Mouse (Mus musculus) thymus, postnatal 36 days (tissue): ENCODE data around the gene Tuba1c.
"Not testable (repeated sequence)": the region's sequence is repeated elsewhere in the genome, so short reads cannot be mapped to it uniquely, and the experiment has no call there.

Experiments
- DNase-seq, 2 experiments: peaks; one replicate each; pipeline ENCODE4 v3.0.0; 2022; ENCODE audit warnings: mixed read lengths in 2 of 2

Gene Tuba1c

DNA sequence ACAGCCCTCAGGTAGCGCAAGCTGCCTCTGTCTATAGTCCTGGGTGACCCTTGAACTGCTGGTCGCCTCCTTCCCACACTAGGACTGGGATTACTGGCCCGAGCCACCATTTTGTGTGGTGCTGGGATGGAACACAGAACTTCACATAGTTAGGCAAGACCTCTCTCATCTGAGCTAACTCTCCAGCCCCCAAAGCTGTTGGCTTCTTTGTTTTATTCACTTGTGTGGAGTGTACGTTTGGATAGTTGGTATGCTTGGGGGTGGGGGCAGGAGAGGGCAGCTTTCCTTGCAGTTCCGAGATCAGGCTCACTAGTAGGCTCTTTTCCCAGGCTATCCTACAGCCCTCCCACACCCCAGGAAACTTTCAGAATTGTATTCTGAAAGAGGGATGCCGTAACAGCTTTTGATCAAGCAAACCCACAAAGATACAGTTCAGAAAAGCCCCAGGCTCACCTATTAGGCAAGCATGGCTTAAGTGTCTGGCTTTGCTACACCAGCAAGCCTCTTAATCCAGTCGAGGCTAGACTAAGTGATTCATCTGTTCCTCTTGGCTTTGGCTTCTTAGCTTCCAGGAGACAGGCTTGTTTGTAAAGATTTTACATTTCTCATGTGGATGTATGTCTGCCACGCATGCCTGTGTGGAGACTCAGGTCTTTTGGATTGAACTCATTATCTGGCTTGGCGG is 2.5 kb downstream of the Tuba1c start:
- no peak for DNase-seq

DNA sequence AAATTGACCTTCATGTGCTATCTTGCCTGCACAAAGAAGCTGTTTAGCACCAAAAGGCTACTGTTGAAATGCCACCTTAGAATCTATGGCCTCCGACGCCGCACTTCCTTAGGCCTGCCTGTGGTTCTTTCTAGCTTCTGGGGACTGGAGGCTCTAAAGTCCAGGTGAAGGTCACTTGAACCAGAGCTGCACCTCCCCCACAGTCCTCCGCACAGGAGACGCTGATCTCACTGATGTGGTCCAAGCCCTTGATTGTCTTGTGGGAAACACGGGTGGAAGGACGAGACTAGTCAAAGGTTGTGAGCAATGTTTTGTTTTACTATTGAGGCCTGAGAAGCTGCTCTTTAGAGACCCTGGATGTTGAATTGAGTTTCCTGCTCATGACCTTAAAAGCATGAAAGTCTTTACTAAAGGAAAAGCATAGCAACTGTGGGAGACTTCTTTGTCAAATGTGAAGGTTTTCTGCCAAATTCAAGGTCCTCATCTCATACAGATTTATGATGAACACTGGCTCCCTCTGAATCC is 3.1 kb downstream of the Tuba1c start:
- no peak for DNase-seq

DNA sequence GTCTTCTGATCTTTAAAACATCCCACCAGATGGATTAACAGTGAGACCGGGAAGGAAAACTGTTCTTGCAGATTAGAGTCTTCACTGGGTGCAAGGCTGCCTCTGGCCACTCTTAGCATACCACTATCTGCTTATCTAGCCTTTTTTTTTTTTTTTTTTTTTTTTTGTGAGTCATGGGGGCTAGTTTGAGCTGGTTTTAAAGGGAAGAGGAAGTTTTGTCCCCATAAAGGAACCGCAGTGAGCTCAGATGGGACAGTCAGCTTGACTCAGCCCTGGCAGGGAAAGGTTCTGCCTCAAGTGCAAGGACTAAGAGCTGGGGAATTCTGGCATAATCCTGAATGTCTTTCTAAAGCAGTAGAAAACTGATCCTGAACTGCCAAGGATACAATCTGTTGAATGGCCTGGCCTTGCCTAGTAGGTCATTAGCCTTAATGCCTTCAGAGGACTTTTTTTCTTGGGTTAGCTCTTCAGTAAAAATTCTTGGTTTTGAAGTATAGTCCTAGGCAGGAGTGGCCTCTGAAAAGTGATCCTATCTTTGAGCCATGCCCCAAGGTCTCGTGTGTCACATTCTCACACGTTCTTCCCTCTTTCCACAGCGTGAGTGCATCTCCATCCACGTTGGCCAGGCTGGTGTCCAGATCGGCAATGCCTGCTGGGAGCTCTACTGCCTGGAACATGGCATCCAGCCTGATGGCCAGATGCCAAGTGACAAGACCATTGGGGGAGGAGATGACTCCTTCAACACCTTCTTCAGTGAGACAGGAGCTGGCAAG is 4.0 kb downstream of the Tuba1c start:
- no peak for DNase-seq

DNA sequence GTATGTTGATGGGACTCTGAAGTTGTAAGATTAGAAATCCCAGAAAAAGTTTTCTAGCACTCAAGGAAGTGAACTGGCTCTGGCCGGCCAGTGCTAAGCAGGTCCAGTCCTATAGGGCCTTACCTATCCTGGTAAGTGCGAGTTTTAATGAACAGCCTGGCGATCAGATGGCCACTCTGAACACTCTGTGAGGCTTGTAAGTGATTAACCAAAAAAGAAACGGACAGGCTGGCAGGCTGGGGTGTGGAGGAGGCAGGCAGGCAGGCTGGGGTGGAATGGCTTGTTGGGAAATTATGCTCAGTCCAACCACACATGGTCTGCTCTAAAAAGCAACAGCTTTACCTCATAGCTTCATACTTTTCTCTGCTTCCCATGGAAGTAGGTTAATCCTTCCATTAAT is 5.7 kb downstream of the Tuba1c start:
- no peak for DNase-seq

DNA sequence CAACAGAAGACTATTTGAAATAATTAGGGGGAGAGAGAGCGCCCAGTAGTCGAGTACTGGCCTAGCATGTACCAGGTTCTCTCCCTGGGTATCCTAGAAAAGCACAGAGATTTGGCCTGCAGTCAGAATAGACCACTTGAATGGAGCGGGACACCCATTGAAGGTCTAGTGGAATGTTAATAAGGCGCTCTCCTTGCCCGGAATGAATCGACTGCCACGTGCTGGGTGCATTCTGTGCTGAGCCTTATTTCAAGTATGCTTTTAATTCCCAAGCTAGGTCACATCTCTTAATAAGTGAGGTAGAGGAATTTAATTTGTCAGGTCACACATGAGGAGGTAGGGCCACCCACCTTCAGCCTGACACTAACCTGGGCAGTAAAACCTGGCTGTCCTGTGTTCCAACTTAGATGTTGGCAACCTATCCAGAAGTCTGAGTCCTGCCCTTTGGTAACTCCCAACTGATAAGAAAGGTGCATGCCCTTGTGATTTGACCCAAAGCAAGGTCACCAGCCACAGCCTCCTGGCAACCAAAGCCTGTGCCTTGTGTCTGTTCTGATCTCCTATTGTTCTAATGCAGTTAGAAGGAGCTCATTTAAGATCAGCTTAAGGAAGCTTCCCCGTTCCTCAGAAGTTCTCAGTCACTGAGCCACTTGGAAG is 6.7 kb downstream of the Tuba1c start:
- no peak for DNase-seq

DNA sequence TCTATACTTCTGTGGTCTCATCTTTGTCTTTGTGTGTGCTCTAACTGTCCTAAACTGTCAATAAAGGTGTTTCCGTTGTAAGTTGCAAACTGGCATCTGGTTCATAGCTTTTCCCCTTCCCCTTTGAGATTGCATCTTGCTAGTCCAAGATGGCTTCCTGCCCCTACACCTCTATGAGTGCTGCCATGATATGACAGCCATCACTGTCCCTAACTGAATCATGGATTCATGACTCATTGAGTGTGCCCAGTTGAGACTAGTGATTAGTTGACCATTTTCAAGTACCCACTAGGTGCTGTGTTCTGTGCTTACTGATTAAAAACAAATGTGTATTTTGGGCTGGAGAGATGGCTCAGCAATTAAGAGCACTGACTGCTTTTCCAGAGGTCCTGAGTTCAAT is 8.3 kb downstream of the Tuba1c start:
- DNase-seq, result no peak

DNA sequence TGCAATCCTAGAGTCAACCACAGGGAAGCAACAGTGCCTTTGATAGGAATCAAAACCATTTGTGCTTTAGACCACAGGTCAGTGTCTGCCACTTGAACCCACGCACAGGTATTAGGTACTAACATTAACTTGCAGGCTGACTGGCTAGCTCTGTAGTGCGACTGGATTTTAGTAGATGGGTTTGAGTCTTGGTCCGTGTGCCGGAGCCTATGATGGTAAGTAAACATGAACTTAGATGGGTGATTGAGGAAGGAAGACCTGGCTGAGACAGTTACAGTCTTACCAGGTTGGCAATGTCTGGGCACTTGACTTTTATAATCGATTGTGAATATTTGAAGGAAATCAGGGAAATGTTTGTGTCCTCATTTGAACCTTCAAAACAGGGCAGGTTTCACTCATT is 9.1 kb downstream of the Tuba1c start:
- DNase-seq, result no peak

DNA sequence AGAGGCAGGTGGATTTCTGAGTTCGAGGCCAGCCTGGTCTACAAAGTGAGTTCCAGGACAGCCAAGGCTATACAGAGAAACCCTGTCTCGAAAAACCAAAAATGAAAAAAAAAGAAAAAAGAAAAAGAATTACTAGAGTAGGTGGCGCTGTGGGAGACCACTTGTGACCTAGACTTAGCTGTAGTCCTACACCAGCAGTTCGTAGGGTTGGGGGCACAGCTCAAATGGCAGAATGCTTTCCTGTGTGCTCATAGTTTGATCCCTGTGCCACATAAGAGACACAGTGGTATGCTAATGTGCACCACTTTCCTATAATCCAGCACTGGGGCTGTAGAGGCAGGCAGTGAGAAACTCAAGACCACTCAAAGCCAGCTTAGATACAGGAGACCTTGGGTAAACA is 9.6 kb downstream of the Tuba1c start:
- DNase-seq, result no peak

DNA sequence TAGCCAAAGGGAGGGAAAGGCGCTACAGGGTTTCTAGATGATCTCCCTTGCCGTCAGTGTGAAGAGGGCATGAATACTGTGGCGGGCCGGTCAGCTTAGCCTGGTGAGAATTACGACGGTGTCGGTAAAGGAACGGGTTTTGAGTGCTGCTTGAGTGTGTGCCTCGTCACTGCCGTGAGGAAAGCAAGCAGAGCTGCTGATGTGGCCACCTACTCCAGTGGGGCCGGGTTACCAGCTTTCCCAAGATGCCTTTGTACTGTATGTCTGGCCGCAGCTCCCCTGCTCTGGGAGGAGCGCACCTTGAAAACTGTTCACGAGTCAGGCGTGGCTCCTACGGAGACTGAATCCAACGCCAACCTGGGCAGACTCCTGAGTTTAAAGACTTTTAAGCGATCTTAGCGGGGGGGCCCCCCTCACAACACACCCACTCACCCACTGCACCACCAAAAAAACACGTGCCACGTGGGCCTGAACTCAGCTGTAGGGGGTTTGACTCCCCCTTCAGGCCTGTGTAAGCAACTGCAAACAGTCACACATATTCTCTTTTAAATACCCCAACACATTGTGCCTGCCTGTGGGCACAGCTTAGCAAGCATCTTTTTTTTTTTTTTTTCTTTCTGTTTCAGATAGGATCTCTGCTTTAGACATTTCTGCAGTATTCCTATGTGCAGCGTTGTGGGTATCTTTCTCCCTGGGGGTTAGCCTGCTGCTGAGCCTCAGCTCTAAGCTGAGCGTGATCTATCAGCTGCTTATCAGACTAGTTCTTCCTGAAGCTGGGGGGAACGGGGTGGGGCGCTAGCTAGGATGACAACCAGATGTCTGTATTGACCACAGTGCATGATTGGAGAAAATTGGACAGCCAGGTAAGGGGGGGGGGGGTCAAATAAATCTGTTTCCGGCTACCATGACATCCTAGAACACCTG is 10.6 kb downstream of the Tuba1c start:
- no peak for DNase-seq

DNA sequence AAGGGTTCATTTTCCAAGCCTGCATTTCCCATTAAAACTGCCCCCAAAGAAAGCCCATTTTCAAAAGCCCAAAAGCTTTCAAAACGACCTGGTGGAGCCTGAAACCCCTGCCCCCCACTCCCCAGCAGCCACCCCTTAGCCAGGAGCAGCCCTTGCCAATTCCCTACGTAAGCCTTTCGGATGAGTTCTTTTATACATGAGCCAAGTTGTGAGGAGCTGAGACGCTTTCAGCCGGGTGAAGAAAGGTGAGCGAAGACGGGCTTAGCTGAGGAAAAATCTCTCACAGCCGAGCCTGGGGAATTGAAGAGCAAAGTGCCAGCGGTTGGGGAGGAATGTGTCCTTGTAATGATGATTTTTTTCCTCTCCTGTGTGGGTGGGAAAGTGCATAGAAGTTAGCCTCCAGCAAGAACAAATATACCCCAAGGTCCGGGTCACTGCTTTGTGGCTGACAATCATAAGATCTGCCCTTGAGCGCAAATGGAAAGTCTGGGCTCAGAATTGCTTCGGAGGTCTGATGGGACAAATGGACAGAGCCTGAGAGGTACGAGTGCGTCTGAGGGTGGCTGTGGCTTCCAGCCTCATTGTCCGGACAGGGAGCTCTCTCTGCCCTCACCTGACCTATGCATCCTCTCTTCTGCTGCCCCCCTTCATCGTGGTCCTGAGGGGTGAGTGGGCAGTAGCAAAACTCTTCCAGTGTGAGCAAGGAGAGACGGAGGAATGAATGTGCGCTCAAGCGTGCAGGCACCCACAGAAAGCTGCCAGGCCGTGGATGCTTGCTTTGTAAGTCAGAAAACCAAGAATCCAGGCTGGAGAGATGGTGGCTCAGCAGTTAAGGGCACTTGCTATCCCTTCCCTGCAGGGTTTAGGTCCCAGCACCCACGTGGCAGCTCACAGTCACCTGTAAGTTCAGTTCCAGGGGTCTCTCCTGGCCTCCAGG is 11.5 kb downstream of the Tuba1c start:
- no peak for DNase-seq

DNA sequence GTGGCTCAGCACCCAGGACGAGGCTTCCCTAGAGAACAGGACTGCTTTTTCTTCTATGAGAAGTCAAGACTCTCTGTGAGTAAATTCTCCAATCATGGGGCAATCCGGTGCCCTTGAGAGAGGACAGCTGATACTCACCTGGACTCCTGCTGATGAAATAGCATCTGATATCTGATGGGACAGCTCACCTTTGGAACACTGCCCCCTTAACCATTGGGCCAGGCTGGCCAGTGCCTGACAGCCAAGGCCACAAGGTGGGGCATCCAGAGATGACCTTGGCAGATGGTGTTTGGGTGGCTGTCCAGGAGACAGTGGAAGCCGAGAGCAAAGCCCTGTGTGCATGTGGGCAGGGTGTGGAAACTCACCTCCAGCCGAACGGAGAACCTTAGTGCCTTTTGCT is 12.6 kb downstream of the Tuba1c start:
- DNase-seq, result no peak

DNA sequence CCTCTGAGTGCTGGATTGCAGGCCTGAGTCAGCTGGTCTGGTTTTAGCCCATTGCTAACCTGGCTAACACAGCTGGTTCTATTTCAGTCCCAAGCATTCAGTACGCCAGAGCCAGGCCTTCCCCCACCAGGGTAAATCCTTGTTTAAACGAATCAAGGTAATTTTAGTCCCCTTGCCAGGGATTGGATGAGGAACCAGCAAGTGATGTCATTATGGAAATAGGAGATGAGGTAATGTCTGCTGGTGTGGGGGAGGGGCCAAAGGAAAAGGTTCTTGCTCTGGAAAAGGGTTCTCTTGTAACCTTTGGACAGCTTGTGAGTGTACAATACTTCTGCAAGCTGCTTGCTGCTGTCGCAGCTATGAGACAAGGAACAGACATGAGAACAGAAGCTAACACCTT is 15.2 kb downstream of the Tuba1c start:
- DNase-seq, result no peak

DNA sequence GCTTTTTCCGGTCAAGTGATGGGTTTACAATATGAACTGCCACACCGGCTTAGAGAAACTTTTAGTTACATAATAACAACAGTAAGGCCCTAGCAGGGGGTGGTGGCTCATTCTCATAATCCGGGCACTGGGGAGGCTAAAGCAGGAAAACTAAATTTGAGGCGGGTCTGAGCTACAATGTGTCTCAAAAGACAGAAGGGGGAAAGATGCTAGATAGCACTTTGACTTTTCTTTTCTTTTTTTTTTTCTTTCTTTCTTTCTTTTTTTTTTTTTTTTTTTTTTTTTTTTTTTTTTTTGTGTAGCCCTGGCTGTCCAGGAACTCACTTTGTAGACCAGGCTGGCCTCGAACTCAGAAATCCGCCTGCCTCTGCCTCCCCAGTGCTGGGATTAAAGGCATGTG is 16.0 kb downstream of the Tuba1c start:
- not testable (repeated sequence) for DNase-seq

DNA sequence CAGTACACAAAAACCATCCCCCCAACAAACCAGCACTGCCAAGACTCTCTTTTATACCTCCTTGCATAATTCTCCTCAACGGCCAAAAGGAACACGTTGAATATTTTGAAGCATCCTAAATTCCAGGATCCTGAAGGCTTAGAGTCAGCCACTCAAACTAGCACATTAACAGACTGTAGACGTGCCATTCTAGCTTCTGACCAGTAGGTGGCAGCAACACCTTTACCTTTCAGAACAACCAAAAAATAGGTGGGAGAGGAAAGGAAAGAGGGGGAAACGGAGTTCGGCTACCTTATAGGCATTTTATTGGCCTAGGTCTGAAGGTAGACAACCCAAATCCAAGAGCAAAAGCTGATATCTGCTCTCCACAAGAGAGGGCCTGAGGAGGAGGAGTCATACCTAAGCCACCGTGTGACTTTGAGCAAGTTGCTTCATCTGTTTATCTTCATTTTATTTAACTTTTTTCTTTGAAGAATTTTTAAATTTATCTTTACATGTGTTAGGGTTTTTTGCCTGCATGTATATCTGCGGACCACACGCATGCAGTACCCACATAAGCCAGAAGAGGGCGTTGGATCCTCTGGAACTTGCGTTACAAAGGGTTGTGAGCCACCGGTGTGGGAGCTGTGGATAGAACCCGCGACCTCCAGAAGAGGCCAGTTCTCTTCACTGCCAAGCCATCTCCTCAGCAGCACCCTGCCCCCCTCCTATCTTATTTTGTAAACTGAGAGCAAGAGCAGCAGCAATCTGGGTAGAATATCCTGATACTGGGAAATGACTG is 20.0 kb downstream of the Tuba1c start:
- DNase-seq, result peak in 1 of 2 experiments; percentile 30

DNA sequence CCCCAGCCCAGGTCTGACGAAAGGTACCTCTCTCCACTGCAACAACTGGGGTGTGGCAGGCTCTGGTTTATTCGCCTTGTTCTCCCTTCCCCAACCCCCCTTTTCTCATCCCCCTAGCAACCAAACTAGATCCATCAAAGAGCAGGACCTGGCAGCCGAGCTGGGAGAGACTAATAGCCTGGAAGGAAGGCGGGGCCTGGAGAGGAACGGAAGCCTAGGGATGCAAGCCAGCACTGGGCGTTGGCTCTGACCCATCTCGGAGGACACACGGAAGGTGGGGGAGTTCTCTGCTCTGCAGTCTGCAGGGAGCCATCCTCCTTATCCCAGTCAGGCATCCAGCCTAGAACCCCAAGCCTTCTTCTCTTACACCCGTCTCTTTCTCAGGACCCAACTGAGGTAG is 23.7 kb downstream of the Tuba1c start:
- no peak for DNase-seq

DNA sequence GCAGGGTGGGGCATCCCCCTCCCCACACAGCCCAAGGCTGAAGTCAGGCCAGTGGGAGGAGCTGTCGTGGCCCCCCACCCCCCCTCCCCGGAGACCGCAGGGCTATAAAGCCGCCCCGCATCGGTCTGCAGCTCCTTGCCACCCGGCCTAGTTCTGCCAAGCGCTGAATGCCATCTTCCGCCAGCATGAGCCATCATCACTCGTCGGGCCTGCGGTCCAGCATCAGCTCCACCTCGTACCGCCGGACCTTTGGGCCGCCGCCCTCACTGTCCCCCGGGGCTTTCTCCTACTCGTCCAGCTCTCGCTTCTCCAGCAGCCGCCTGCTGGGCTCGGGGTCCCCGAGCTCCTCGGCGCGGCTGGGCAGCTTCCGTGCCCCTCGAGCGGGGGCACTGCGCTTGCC is 25.3 kb downstream of the Tuba1c start, which contains the start of gene Prph:
Prph (plus strand) TSS at position 135 of the 400 bp plus-strand sequence.
- no peak for DNase-seq

DNA sequence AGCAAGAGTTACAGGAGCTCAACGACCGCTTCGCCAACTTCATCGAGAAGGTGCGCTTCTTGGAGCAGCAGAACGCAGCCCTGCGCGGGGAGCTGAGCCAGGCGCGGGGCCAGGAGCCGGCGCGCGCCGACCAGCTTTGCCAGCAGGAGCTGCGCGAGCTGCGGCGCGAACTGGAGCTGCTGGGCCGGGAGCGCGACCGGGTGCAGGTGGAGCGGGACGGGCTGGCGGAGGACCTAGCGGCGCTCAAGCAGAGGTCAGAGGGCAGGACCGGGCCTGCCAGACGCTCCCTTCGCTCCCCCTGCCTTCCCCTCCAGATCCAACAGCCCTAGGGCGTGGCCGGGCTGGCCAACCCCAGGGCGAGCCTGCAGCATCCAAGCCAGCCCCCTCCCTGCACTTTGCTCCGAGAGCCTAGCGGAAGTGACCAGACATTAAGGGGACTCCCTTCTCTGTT is 25.8 kb downstream of the Tuba1c start:
- no peak for DNase-seq

DNA sequence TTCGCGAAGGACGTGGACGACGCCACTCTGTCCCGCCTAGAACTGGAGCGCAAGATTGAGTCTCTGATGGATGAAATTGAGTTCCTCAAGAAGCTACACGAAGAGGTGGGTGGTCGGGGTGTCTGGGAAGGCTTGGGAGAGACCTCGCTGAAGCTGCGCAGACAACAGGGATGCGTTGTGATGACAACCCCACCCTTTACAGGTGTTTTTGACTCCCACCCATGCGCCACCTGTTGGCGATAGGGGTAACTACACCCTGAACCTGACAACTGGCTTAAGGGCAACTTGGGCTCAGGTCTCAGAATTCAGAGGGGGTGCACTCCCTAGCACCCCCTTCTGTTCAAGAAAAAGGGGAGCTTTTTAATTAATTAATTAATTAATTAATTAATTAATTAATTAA is 26.6 kb downstream of the Tuba1c start:
- DNase-seq, result peak; percentile 59

DNA sequence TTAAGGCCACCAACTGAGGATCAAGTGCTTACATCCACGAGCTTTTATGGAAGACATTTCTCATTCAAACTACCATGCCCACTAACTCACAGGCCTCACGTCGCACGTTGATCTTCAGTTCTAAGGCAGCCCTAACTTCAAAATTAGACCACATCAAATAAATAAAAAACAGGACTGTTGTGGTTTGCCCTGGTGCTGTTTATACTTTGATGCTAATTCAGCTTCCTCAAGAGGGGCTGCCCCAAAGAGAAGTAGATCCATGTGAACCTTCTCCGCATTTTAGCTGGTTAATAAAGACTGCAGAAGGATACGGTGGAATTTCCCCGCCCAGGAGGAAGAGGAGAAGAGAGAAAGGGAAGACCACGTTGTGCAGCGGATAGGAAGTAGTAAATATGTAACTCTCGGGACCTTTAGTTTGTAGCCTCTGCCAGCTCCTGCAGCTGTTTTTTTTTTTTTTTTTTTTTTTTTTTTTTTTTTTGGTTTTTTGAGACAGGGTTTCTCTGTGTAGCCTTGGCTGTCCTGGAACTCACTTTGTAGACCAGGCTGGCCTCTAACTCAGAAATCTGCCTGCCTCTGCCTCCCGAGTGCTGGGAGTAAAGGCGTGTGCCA is 36.0 kb downstream of the Tuba1c start:
- DNase-seq, result no peak

DNA sequence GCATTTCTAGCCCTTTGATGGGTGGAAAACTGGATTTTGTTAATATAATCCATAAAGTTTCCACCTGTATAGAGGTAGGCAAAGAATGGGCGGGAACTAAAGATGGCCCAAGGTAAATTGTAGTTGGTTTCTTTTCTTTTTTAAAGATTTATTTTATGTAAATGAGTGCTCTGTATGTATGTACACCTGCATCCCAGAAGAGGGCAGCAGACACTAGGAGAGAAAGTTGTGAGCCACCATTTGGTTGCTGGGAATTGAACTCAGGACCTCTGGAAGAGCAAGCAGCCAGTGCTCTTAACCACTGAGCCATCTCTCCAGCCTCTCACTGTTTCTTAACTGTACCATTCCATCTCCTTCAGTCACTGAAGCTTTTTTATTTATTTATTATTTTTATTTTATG is 42.3 kb downstream of the Tuba1c start:
- DNase-seq, result no peak
